Mouse (Mus musculus) limb, embryonic 14.5 days (tissue): Measurements from ENCODE around the gene Cryzl2. TPM values are rescaled to one million over a fixed set of nuclear protein-coding genes. Genes with fewer than 3 reads are reported as not detected.

Experiments
- ATAC-seq: fragments of 200-750 bp; cut with Nextera tagmentation; 2 replicates; pipeline ENCODE4 v1.8.0; 2017; ENCODE audit warnings: low read depth, moderate number of reproducible peaks, moderate TSS enrichment; ENCODE audit not compliant: low FRiP score
- DNase-seq: peaks from one replicate; pipeline ENCODE4 v3.0.0-alpha.2; 2015; ENCODE audit warnings: low spot score
- H3K27ac ChIP-seq: fragments of 300-500 bp; sonication (generic); replicated peaks from 2 replicates; pipeline ENCODE4 v1.5.1; 2014; ENCODE audit warnings: low read depth, mild to moderate bottlenecking, low read length, moderate library complexity, mixed read lengths
- H3K27me3 ChIP-seq: fragments of 300-500 bp; sonication (generic); 2 replicates; pipeline ENCODE4 v1.6.1; 2014; ENCODE audit warnings: low read length, mixed read lengths; ENCODE audit not compliant: control insufficient read depth, insufficient read depth
- H3K36me3 ChIP-seq: fragments of 300-500 bp; sonication (generic); 2 replicates; pipeline ENCODE4 v1.6.1; 2014; ENCODE audit warnings: mild to moderate bottlenecking, low read length, moderate library complexity, mixed read lengths; ENCODE audit not compliant: control insufficient read depth, insufficient read depth
- H3K4me1 ChIP-seq: fragments of 300-500 bp; sonication (generic); 2 replicates; pipeline ENCODE4 v1.6.1; 2014; ENCODE audit warnings: antibody characterized with exemption, low read length, mixed read lengths; ENCODE audit not compliant: control insufficient read depth, insufficient read depth
- H3K4me2 ChIP-seq: fragments of 300-500 bp; sonication (generic); replicated peaks from 2 replicates; pipeline ENCODE4 v1.6.1; 2014; ENCODE audit warnings: low read depth, mild to moderate bottlenecking, low read length, moderate library complexity; ENCODE audit not compliant: severe bottlenecking
- H3K4me3 ChIP-seq: fragments of 300-500 bp; sonication (generic); replicated peaks from 2 replicates; pipeline ENCODE4 v1.5.1; 2014; ENCODE audit warnings: low read length
- H3K9ac ChIP-seq: fragments of 300-500 bp; sonication (generic); 2 replicates; pipeline ENCODE4 v1.6.1; 2014; ENCODE audit warnings: mild to moderate bottlenecking, low read depth, low read length, moderate library complexity; ENCODE audit not compliant: severe bottlenecking
- H3K9me3 ChIP-seq: fragments of 300-500 bp; sonication (generic); 2 replicates; pipeline ENCODE4 v1.6.1; 2016; ENCODE audit warnings: low read length; ENCODE audit not compliant: control insufficient read depth
- POLR2A ChIP-seq: fragments of 200-500 bp; IDR thresholded peaks from 2 replicates; pipeline ENCODE4 v1.8.0; 2012; ENCODE audit warnings: inconsistent platforms, mild to moderate bottlenecking, moderate library complexity, borderline replicate concordance; ENCODE audit not compliant: insufficient read depth, insufficient read length; ENCODE audit errors: extremely low read depth
- WGBS: fragments of 180-500 bp; shearing (Covaris S2); extraction: QIAGEN DNeasy Blood & Tissue Kit; methylation state at CpG from one replicate; pipeline ENCODE4 v1.1.7; 2014; 5-methylcytosine and 5-hydroxymethylcytosine counted together
- polyA plus RNA-seq, 2 experiments: library from polyadenylated mRNA; depleted of rRNA in 1 of 2; stranded (reverse) in 1 of 2; unstranded in 1 of 2; fragments of >200 nt; fragmentation: Nextera tagmentation in 1 of 2; extraction: Ambion mirVana in 1 of 2; gene quantifications; 2 replicates each; pipeline versions ENCODE4 v1.2.1 to v1.2.3; 2012 to 2014

Cryzl2 gene
- polyA plus RNA-seq, 2 experiments = 8.7 to 12.9 TPM

GRCm38 (mm10) chr1:157435926-157436325 lies 22.5 kb upstream of the Cryzl2 start:
- DNase-seq = no peak
- no peaks in the 10 kb centered on the region for H3K9me3 ChIP-seq
- H3K27ac ChIP-seq = no peak overlapping the region
- no peak overlapping the region for H3K9ac ChIP-seq
- ATAC-seq = no peak
- no peak overlapping the region for H3K4me2 ChIP-seq
- no peaks in the 10 kb centered on the region for H3K27me3 ChIP-seq
- WGBS = 91% methylated on average over 6 of the region's 6 CpGs
- H3K36me3 ChIP-seq = no peaks in the 10 kb centered on the region
- H3K4me1 ChIP-seq = no peaks in the 10 kb centered on the region
- no peak overlapping the region for H3K4me3 ChIP-seq
- TF ChIP-seq POLR2A = no peak

DNA sequence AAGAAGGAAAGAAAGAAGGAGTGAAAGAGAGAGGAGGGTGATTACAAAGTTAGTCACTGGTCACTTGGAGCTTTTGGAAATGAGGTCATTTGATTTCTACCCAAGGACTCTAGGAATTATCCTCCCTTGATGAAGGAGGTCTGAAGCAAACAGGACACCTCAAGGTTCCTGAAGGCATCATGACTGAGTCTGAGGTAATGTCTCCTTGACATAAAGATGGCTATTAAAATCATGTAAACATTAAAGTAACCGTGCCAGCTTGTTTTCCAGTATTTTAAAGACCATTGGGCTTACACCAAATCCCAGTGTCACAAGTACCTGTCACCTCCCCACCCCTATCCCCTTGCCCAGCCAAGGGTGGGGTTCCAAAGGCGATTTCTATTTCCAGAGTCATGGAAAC lies 20.1 kb upstream of the Cryzl2 start:
- Histone ChIP-seq H3K36me3 (no peaks in the 10 kb centered on the region), H3K4me3 (no peak overlapping the region), H3K9ac (no peak overlapping the region), H3K4me2 (no peak overlapping the region), H3K27me3 (no peaks in the 10 kb centered on the region), H3K9me3 (no peaks in the 10 kb centered on the region), H3K27ac (no peak overlapping the region), H3K4me1 (peaks cover 4% of the 10 kb centered on the region; the same call in 1 of the 2 replicates)
- TF ChIP-seq POLR2A = no peak
- no peak for DNase-seq
- WGBS = 74% methylated on average over 2 of the region's 2 CpGs
- ATAC-seq = no peak

DNA sequence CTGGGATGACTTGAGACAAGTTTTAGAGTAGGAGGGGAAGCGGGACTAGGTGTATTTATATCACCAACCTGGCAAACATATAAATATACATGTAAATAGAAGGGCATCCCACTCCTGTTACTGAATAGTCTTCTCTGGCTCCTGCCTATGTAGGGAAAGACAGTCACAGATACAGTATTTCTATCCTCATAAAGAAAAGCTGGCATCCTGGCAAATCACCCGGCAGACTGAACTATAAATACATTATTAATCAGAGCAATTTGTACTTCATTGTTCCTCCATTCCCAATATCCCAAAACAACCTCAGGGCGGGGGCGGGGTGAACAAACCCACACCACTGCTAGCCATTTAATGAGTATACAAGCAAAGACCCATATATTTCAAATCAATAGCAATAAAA lies 19.3 kb upstream of the Cryzl2 start:
- WGBS = 78% methylated on average over 4 of the region's 4 CpGs
- no peak for ATAC-seq

DNA sequence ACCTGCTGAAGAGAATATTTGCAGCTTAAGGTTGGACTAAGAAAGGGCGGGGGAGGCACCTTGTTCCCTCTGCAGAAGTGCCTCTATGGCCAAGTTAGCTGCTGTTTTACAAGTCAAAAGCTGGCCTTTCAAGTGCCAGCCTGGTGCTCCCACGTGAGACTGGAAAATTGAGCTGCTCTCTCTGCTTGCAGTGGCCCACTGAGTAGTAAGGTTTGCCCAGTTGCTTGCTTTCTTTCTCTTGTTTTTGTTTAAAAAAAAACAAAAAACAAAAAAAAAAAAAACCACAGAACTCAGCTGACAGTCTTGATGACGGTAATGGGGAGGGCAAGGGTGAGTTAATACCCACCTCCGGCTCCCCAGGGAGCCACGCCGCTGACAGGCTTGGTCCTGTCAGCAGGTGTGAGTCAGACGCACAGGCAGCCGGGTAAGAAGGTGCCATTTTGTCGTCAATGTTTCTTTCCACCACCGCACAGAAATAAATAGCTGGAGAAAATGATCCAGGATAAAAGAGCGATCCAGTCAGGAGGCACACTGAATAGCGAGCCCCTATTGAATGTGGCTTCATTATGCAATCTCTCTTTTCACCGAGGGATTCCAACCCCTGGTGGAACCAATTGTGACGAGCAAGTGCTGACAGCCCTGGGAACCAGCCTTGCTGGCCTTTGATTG lies 18.3 kb upstream of the Cryzl2 start:
- H3K4me1 ChIP-seq = peaks cover 7% of the 10 kb centered on the region; the same call in 1 of the 2 replicates
- no peak overlapping the region for H3K27ac ChIP-seq
- no peaks in the 10 kb centered on the region for H3K36me3 ChIP-seq
- H3K4me3 ChIP-seq = no peak overlapping the region
- 0 out of 2 replicates have a peak, but pooled peaks cover 5% of the 10 kb centered on the region for H3K27me3 ChIP-seq
- no peak for TF ChIP-seq POLR2A
- H3K4me2 ChIP-seq = no peak overlapping the region
- DNase-seq = no peak
- 6% methylated on average over 14 of the region's 14 CpGs for WGBS
- no peaks in the 10 kb centered on the region for H3K9me3 ChIP-seq
- no peak for ATAC-seq
- H3K9ac ChIP-seq = no peak overlapping the region

More for the DNA sequence above, 19.3 kb upstream of the Cryzl2 start:
- H3K9ac ChIP-seq = no peak overlapping the region
- no peak overlapping the region for H3K27ac ChIP-seq
- no peaks in the 10 kb centered on the region for H3K9me3 ChIP-seq
- no peaks in the 10 kb centered on the region for H3K27me3 ChIP-seq
- H3K4me1 ChIP-seq = peaks cover 7% of the 10 kb centered on the region; the same call in 1 of the 2 replicates
- no peaks in the 10 kb centered on the region for H3K36me3 ChIP-seq
- H3K4me3 ChIP-seq = no peak overlapping the region
- no peak for TF ChIP-seq POLR2A
- DNase-seq = no peak
- no peak overlapping the region for H3K4me2 ChIP-seq

DNA sequence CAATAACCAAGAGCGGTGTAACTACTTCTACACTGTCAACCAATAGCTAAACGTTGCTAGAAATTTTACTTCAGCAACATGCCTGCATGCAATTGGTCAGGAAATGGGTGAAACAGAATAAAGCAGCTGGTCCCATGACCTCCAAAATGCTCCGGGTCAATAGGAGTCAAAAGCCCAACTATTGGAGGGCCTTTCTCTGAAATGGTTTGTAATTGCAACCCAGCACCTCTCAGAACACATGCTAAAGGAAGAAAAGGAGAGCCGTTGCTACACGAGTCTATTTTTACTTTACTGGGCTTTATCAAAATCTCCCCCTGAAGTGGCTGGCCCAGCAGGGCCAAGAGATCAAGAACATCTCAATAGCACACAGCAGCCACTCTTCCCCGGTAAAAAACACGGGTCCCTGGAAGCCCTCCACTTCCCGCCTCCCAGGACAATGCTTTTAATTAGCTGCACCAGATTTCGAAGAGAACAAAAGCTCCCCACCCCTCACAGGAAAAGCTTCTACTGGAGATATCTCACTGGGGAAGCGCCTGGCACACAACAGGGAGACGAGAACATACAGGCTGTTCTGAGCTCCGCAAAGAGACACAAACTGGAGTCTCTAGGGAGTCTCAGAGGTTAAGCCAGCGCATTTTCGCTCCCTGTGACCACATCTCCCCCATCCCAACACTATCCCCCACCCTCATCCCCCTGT lies 15.2 kb upstream of the Cryzl2 start:
- Histone ChIP-seq H3K4me3 (0 out of 2 replicates have a peak overlapping the region, but pooled peaks have one; percentile 1), H3K4me1 (peaks cover 7% of the 10 kb centered on the region; the same call in 1 of the 2 replicates), H3K36me3 (no peaks in the 10 kb centered on the region), H3K27me3 (0 out of 2 replicates have a peak, but pooled peaks cover 5% of the 10 kb centered on the region), H3K9ac (no peak overlapping the region), H3K27ac (no peak overlapping the region; the same call in 1 of the 2 replicates), H3K4me2 (no peak overlapping the region), H3K9me3 (no peaks in the 10 kb centered on the region)
- 19% methylated on average over 14 of the region's 14 CpGs for WGBS
- TF ChIP-seq POLR2A = no peak
- ATAC-seq (0 out of 2 replicates have a peak, but pooled peaks have one; percentile 9), DNase-seq (no peak)
